Mouse (Mus musculus): Measurements from ENCODE around the gene Phf1.

Phf1 gene

GRCm38 (mm10) chr17:26948316-26949050 lies 15.6 kb downstream of the Phf1 start:
- peaks cover 81% of the 10 kb centered on the region for H3K4me1 ChIP-seq (replicated peaks; ENCODE audit: low read depth, low read length)
- peak overlapping the region; percentile 74 for H3K4me3 ChIP-seq (replicated peaks; ENCODE audit: low read length)
- peaks cover 73% of the 10 kb centered on the region for H3K27me3 ChIP-seq (ENCODE audit: insufficient read depth, low read length)
- TF ChIP-seq CTCF (conservative IDR thresholded peaks at IDR 0.05; ENCODE audit: low read length) (no peak), NANOG (IDR thresholded peaks at IDR 0.05; ENCODE audit: borderline replicate concordance, low read length) (no peak), POU5F1 (IDR thresholded peaks at IDR 0.05; ENCODE audit: borderline replicate concordance, low read length) (no peak)
- no peaks in the 10 kb centered on the region for H3K36me3 ChIP-seq (ENCODE audit: insufficient read depth, low read length)
- H3K9me3 ChIP-seq (ENCODE audit: low read length): no peaks in the 10 kb centered on the region

- TF ChIP-seq CTCF (conservative IDR thresholded peaks at IDR 0.05; ENCODE audit: low read length) (peak; percentile 27), NANOG (IDR thresholded peaks at IDR 0.05; ENCODE audit: borderline replicate concordance, low read length) (no peak), POU5F1 (IDR thresholded peaks at IDR 0.05; ENCODE audit: borderline replicate concordance, low read length) (no peak)
- Histone ChIP-seq H3K4me3 (replicated peaks; ENCODE audit: low read length) (peak overlapping the region; percentile 74), H3K4me1 (replicated peaks; ENCODE audit: low read depth, low read length) (peaks cover 81% of the 10 kb centered on the region), H3K36me3 (ENCODE audit: insufficient read depth, low read length) (no peaks in the 10 kb centered on the region), H3K9me3 (ENCODE audit: low read length) (no peaks in the 10 kb centered on the region), H3K27me3 (ENCODE audit: insufficient read depth, low read length) (peaks cover 71% of the 10 kb centered on the region)
Observed at GRCm38 (mm10) chr17:26949051-26949577, 16.3 kb downstream of the Phf1 start.

GRCm38 (mm10) chr17:26949866-26950265 lies 17.0 kb downstream of the Phf1 start:
- Histone ChIP-seq H3K27me3 (ENCODE audit: insufficient read depth, low read length) (peaks cover 66% of the 10 kb centered on the region), H3K4me1 (replicated peaks; ENCODE audit: low read depth, low read length) (peaks cover 75% of the 10 kb centered on the region), H3K4me3 (replicated peaks; ENCODE audit: low read length) (0 out of 2 replicates have a peak overlapping the region, but pooled peaks have one; percentile 74), H3K9me3 (ENCODE audit: low read length) (no peaks in the 10 kb centered on the region), H3K36me3 (ENCODE audit: insufficient read depth, low read length) (peaks cover 2% of the 10 kb centered on the region; the same call in 1 of the 2 replicates)
- TF ChIP-seq POU5F1 (IDR thresholded peaks at IDR 0.05; ENCODE audit: borderline replicate concordance, low read length) (no peak), NANOG (IDR thresholded peaks at IDR 0.05; ENCODE audit: borderline replicate concordance, low read length) (no peak)

- peaks cover 10% of the 10 kb centered on the region for H3K36me3 ChIP-seq (ENCODE audit: insufficient read depth, low read length)
- no peaks in the 10 kb centered on the region for H3K9me3 ChIP-seq (ENCODE audit: low read length)
- peaks cover 61% of the 10 kb centered on the region for H3K27me3 ChIP-seq (ENCODE audit: insufficient read depth, low read length)
- TF ChIP-seq CTCF (conservative IDR thresholded peaks at IDR 0.05; ENCODE audit: low read length): no peak
- TF ChIP-seq NANOG (IDR thresholded peaks at IDR 0.05; ENCODE audit: borderline replicate concordance, low read length): no peak
- no peak for TF ChIP-seq POU5F1 (IDR thresholded peaks at IDR 0.05; ENCODE audit: borderline replicate concordance, low read length)
- peaks cover 67% of the 10 kb centered on the region for H3K4me1 ChIP-seq (replicated peaks; ENCODE audit: low read depth, low read length)
- H3K4me3 ChIP-seq (replicated peaks; ENCODE audit: low read length): peak overlapping the region; percentile 66; the same call in 1 of the 2 replicates
Observed at GRCm38 (mm10) chr17:26950560-26951288, 17.9 kb downstream of the Phf1 start.

- TF ChIP-seq POU5F1 (IDR thresholded peaks at IDR 0.05; ENCODE audit: borderline replicate concordance, low read length): no peak
- TF ChIP-seq CTCF (conservative IDR thresholded peaks at IDR 0.05; ENCODE audit: low read length): no peak
- no peak for TF ChIP-seq NANOG (IDR thresholded peaks at IDR 0.05; ENCODE audit: borderline replicate concordance, low read length)
- Histone ChIP-seq H3K4me1 (replicated peaks; ENCODE audit: low read depth, low read length) (peaks cover 62% of the 10 kb centered on the region), H3K4me3 (replicated peaks; ENCODE audit: low read length) (peak overlapping the region; percentile 66; the same call in 1 of the 2 replicates), H3K27me3 (ENCODE audit: insufficient read depth, low read length) (peaks cover 55% of the 10 kb centered on the region), H3K36me3 (ENCODE audit: insufficient read depth, low read length) (peaks cover 12% of the 10 kb centered on the region), H3K9me3 (ENCODE audit: low read length) (no peaks in the 10 kb centered on the region)
Observed at GRCm38 (mm10) chr17:26951406-26951805, 18.6 kb downstream of the Phf1 start.

GRCm38 (mm10) chr17:26951952-26952877 lies 19.4 kb downstream of the Phf1 start:
- H3K36me3 ChIP-seq (ENCODE audit: insufficient read depth, low read length): peaks cover 14% of the 10 kb centered on the region
- H3K9me3 ChIP-seq (ENCODE audit: low read length): no peaks in the 10 kb centered on the region
- no peak for TF ChIP-seq CTCF (conservative IDR thresholded peaks at IDR 0.05; ENCODE audit: low read length)
- TF ChIP-seq NANOG (IDR thresholded peaks at IDR 0.05; ENCODE audit: borderline replicate concordance, low read length): no peak
- no peak for TF ChIP-seq POU5F1 (IDR thresholded peaks at IDR 0.05; ENCODE audit: borderline replicate concordance, low read length)
- H3K4me1 ChIP-seq (replicated peaks; ENCODE audit: low read depth, low read length): peaks cover 65% of the 10 kb centered on the region
- H3K27me3 ChIP-seq (ENCODE audit: insufficient read depth, low read length): peaks cover 54% of the 10 kb centered on the region
- peak overlapping the region; percentile 66 for H3K4me3 ChIP-seq (replicated peaks; ENCODE audit: low read length)

GRCm38 (mm10) chr17:26953201-26953600 lies 20.3 kb downstream of the Phf1 start:
- Histone ChIP-seq H3K36me3 (ENCODE audit: insufficient read depth, low read length) (peaks cover 24% of the 10 kb centered on the region), H3K4me3 (replicated peaks; ENCODE audit: low read length) (peak overlapping the region; percentile 66; the same call in 1 of the 2 replicates), H3K4me1 (replicated peaks; ENCODE audit: low read depth, low read length) (peaks cover 65% of the 10 kb centered on the region), H3K9me3 (ENCODE audit: low read length) (no peaks in the 10 kb centered on the region), H3K27me3 (ENCODE audit: insufficient read depth, low read length) (peaks cover 50% of the 10 kb centered on the region)
- TF ChIP-seq POU5F1 (IDR thresholded peaks at IDR 0.05; ENCODE audit: borderline replicate concordance, low read length) (no peak), CTCF (conservative IDR thresholded peaks at IDR 0.05; ENCODE audit: low read length) (no peak), NANOG (IDR thresholded peaks at IDR 0.05; ENCODE audit: borderline replicate concordance, low read length) (no peak)

All from E14TG2a.4 (cell line).